Mouse (Mus musculus): ENCODE measurements around the gene Kcnj9. TPM values are rescaled to one million over a fixed set of nuclear protein-coding genes. Genes with fewer than 3 reads are reported as not detected.

The Kcnj9 gene
- polyA plus RNA-seq, 1 experiment from 2014 or later, result 2.1 TPM

DNA sequence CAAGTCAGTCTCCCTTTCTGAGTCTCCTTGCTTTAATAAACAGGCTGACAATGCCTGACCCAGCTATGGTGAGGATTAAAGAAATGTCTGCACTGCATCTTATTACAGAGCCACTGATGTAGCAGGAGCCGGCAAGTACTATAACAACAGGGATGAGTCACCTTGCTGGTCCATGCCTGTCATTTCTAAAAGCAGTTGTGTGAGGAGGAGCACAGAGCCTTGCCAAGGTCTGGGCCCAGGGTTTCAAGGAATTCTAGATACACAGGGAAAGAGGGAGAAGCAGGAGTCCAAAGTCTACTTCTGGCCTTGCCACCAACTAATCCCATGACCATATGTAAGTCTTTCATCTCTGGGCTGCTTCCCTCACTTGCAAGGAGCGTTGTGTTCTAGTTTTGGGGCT is 36.2 kb downstream of the Kcnj9 start:
- ATAC-seq (ENCODE audit: low FRiP score), result no peak
- 88% methylated on average over 2 of the region's 2 CpGs for WGBS
- Histone ChIP-seq H3K36me3 (replicated peaks; ENCODE audit: control insufficient read depth, insufficient read depth) (0 out of 2 replicates have a peak, but pooled peaks cover 3% of the 10 kb centered on the region), H3K27ac (no peak overlapping the region), H3K27me3 (ENCODE audit: control insufficient read depth, insufficient read depth, low read length) (no peaks in the 10 kb centered on the region), H3K9ac (no peak overlapping the region), H3K9me3 (ENCODE audit: control insufficient read depth, low read length) (no peaks in the 10 kb centered on the region), H3K4me2 (replicated peaks) (no peak overlapping the region), H3K4me1 (replicated peaks; ENCODE audit: control insufficient read depth, insufficient read depth, low read length) (peaks cover under 1% of the 10 kb centered on the region; the same call in 1 of the 2 replicates), H3K4me3 (replicated peaks; ENCODE audit: low read length) (no peak overlapping the region)
- DNase-seq (ENCODE audit: low spot score), result no peak

GRCm38 (mm10) chr1:172289617-172289946 is 39.5 kb downstream of the Kcnj9 start:
- ATAC-seq (ENCODE audit: low FRiP score) (no peak), DNase-seq (ENCODE audit: low spot score) (no peak)
- no peak overlapping the region for H3K4me2 ChIP-seq (replicated peaks)
- H3K9me3 ChIP-seq (ENCODE audit: control insufficient read depth, low read length), result no peaks in the 10 kb centered on the region
- 0 out of 2 replicates have a peak, but pooled peaks cover 3% of the 10 kb centered on the region for H3K36me3 ChIP-seq (replicated peaks; ENCODE audit: control insufficient read depth, insufficient read depth)
- no peak overlapping the region for H3K4me3 ChIP-seq (replicated peaks; ENCODE audit: low read length)
- no peaks in the 10 kb centered on the region; the same call in 1 of the 2 replicates for H3K4me1 ChIP-seq (replicated peaks; ENCODE audit: control insufficient read depth, insufficient read depth, low read length)
- no peak overlapping the region for H3K9ac ChIP-seq
- H3K27me3 ChIP-seq (ENCODE audit: control insufficient read depth, insufficient read depth, low read length), result no peaks in the 10 kb centered on the region
- H3K27ac ChIP-seq, result no peak overlapping the region
- 91% methylated on average over 3 of the region's 3 CpGs for WGBS

DNA sequence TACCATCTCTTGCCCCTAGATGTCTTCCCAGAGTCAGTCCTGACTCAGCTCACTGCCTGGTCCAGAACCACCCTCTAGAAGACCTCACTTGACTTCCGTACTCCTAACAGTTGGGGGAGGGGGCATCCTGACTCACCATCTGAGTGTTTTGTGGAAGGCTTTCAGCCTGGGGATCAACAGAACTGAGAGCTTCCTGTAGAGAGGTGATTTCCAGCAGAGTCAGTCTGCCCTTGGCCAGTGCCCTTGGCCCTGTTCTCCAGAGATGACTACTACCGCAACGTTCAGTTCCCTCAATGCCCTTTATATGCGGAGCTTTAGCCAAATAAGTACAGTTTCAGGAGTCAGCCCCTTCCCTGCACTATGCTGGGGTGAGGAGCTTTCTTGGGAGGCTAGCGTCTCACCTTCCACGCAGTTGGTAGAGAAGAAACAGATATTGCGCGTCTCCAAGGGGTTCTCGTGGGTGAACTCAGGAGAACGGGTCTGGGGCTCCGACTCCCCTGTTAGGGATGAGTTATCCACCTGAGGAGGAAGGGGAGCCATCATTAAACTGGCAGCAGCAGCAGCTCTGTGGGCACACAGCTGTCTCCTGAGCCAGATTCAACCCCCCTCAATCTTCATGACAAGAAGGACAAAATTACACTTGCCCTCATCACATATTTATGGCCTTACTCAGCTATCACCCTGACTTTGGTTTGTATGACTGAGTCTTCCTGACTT is 40.1 kb downstream of the Kcnj9 start:
- no peak overlapping the region for H3K4me2 ChIP-seq (replicated peaks)
- WGBS, result 92% methylated on average over 11 of the region's 11 CpGs
- H3K4me1 ChIP-seq (replicated peaks; ENCODE audit: control insufficient read depth, insufficient read depth, low read length), result no peaks in the 10 kb centered on the region
- no peak overlapping the region for H3K4me3 ChIP-seq (replicated peaks; ENCODE audit: low read length)
- H3K27me3 ChIP-seq (ENCODE audit: control insufficient read depth, insufficient read depth, low read length), result no peaks in the 10 kb centered on the region
- H3K9ac ChIP-seq, result no peak overlapping the region
- 0 out of 2 replicates have a peak, but pooled peaks cover 3% of the 10 kb centered on the region for H3K36me3 ChIP-seq (replicated peaks; ENCODE audit: control insufficient read depth, insufficient read depth)
- no peaks in the 10 kb centered on the region for H3K9me3 ChIP-seq (ENCODE audit: control insufficient read depth, low read length)
- H3K27ac ChIP-seq, result no peak overlapping the region
- no peak for DNase-seq (ENCODE audit: low spot score)
- no peak for ATAC-seq (ENCODE audit: low FRiP score)

DNA sequence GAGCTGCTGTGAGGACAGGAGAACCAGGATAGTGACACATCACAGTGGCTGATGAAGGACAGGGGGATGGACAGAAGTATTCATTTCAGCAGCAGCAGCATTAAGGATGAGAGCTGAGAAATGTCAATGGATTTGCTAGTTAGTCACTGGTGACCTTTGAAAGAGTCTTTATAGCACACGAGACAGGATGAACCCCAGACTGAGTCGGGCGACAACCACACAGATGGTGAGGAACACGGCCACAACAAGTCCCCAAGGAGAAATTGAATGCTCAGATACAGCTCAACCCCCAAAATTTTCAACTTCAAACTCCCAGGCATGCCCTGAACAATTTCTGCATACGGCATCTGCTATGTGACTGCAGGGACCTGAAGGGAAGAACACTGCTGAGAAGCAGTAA is 42.4 kb downstream of the Kcnj9 start:
- no peak overlapping the region for H3K4me2 ChIP-seq (replicated peaks)
- H3K27ac ChIP-seq, result no peak overlapping the region
- 0 out of 2 replicates have a peak, but pooled peaks cover 3% of the 10 kb centered on the region for H3K36me3 ChIP-seq (replicated peaks; ENCODE audit: control insufficient read depth, insufficient read depth)
- no peaks in the 10 kb centered on the region for H3K4me1 ChIP-seq (replicated peaks; ENCODE audit: control insufficient read depth, insufficient read depth, low read length)
- no peak overlapping the region for H3K4me3 ChIP-seq (replicated peaks; ENCODE audit: low read length)
- H3K9ac ChIP-seq, result no peak overlapping the region
- ATAC-seq (ENCODE audit: low FRiP score) (no peak), DNase-seq (ENCODE audit: low spot score) (no peak)
- 86% methylated on average over 5 of the region's 5 CpGs for WGBS
- H3K9me3 ChIP-seq (ENCODE audit: control insufficient read depth, low read length), result no peaks in the 10 kb centered on the region
- no peaks in the 10 kb centered on the region for H3K27me3 ChIP-seq (ENCODE audit: control insufficient read depth, insufficient read depth, low read length)

- Histone ChIP-seq H3K36me3 (replicated peaks; ENCODE audit: control insufficient read depth, insufficient read depth) (0 out of 2 replicates have a peak, but pooled peaks cover 3% of the 10 kb centered on the region), H3K4me3 (replicated peaks; ENCODE audit: low read length) (no peak overlapping the region), H3K9me3 (ENCODE audit: control insufficient read depth, low read length) (no peaks in the 10 kb centered on the region), H3K27me3 (ENCODE audit: control insufficient read depth, insufficient read depth, low read length) (no peaks in the 10 kb centered on the region), H3K9ac (no peak overlapping the region), H3K4me1 (replicated peaks; ENCODE audit: control insufficient read depth, insufficient read depth, low read length) (no peaks in the 10 kb centered on the region), H3K27ac (no peak overlapping the region), H3K4me2 (replicated peaks) (no peak overlapping the region)
- ATAC-seq (ENCODE audit: low FRiP score), result no peak
- 92% methylated on average over 14 of the region's 14 CpGs for WGBS
- no peak for DNase-seq (ENCODE audit: low spot score)
These were observed 44.9 kb downstream of the Kcnj9 start for GRCm38 (mm10) chr1:172284221-172284620.

GRCm38 (mm10) chr1:172283073-172283472 is 46.0 kb downstream of the Kcnj9 start:
- DNase-seq (ENCODE audit: low spot score) (no peak), ATAC-seq (ENCODE audit: low FRiP score) (no peak)
- Histone ChIP-seq H3K9ac (no peak overlapping the region), H3K4me2 (replicated peaks) (no peak overlapping the region), H3K27ac (no peak overlapping the region), H3K4me1 (replicated peaks; ENCODE audit: control insufficient read depth, insufficient read depth, low read length) (no peaks in the 10 kb centered on the region), H3K27me3 (ENCODE audit: control insufficient read depth, insufficient read depth, low read length) (no peaks in the 10 kb centered on the region), H3K9me3 (ENCODE audit: control insufficient read depth, low read length) (no peaks in the 10 kb centered on the region), H3K36me3 (replicated peaks; ENCODE audit: control insufficient read depth, insufficient read depth) (no peaks in the 10 kb centered on the region), H3K4me3 (replicated peaks; ENCODE audit: low read length) (no peak overlapping the region)
- WGBS, result 94% methylated on average over 6 of the region's 6 CpGs

DNA sequence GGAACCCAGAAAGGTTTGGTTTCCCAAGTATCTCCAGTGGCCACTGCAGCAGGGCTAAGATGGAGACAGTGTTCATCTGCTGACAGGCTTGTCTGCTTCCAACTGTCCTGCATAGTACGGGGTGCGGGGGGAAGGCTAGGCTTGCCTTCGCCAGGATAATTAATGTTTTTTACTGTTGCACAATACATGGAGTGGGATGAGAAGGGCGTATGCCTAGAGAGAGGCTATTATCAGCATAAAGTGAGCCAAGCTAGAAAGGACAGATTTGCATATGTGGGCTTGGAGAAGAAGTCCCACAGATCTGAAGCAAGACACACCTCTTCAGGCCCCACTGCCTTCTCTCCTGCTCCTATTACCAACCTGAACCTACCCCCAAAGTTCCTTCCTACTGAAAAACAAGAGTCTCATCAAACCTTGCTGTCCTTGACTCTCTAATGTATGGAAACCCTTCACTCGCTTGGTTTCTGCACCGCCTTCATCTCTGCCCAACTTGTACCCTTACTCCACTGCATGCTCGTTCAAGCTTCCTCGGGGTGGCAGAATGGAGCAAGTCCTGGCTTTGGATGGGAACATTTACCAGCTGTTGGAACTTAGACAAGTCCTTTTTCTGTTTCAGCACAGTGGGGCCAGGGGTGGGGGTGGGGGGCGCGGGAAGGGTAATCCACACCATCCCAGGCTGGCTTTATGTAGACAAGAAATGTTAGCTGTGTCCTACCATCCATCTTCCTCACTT is 47.4 kb downstream of the Kcnj9 start:
- WGBS, result 88% methylated on average over 10 of the region's 10 CpGs
- H3K9me3 ChIP-seq (ENCODE audit: control insufficient read depth, low read length), result no peaks in the 10 kb centered on the region
- no peak overlapping the region for H3K9ac ChIP-seq
- ATAC-seq (ENCODE audit: low FRiP score), result no peak
- no peak overlapping the region for H3K4me3 ChIP-seq (replicated peaks; ENCODE audit: low read length)
- H3K4me1 ChIP-seq (replicated peaks; ENCODE audit: control insufficient read depth, insufficient read depth, low read length), result no peaks in the 10 kb centered on the region
- DNase-seq (ENCODE audit: low spot score), result no peak
- H3K27me3 ChIP-seq (ENCODE audit: control insufficient read depth, insufficient read depth, low read length), result no peaks in the 10 kb centered on the region
- no peaks in the 10 kb centered on the region for H3K36me3 ChIP-seq (replicated peaks; ENCODE audit: control insufficient read depth, insufficient read depth)
- H3K27ac ChIP-seq, result no peak overlapping the region
- no peak overlapping the region for H3K4me2 ChIP-seq (replicated peaks)

DNA sequence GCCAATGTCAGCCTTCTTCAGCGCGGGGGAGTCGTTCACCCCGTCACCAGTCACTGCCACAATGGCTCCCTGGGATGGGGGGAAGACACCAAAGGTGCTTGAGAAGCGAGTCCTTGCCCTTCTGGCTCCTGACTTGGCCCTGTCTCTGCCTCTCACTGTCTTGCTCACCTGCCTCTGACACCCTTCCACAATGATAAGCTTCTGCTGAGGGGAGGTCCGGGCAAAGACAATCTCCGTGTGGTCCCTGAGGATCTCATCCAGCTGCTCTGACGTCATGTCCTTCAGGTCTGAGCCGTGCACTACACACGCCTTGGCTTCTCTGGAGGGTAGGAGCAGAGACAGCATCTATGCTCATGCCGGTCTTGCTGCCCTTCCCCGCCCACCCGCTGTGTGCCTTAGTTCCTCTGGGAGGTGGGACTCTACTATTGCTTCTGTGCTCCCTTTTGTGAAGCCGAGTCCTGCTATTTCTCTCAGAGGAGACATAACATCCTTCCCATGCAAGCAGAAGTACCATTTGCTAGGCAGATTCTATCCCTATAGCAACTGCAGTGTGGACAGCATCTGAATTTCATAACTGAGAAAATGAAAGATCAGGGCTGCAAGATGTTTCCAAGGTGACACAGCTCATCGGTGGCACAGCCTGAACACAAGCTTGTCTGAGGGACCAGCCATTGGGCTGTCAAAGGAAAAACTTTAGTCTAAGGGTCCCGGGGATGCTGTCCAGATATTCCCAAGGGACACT is 49.2 kb downstream of the Kcnj9 start:
- Histone ChIP-seq H3K4me1 (replicated peaks; ENCODE audit: control insufficient read depth, insufficient read depth, low read length) (no peaks in the 10 kb centered on the region), H3K27me3 (ENCODE audit: control insufficient read depth, insufficient read depth, low read length) (no peaks in the 10 kb centered on the region), H3K4me2 (replicated peaks) (no peak overlapping the region), H3K9ac (no peak overlapping the region), H3K4me3 (replicated peaks; ENCODE audit: low read length) (no peak overlapping the region), H3K27ac (no peak overlapping the region), H3K36me3 (replicated peaks; ENCODE audit: control insufficient read depth, insufficient read depth) (no peaks in the 10 kb centered on the region), H3K9me3 (ENCODE audit: control insufficient read depth, low read length) (no peaks in the 10 kb centered on the region)
- DNase-seq (ENCODE audit: low spot score), result no peak
- WGBS, result 70% methylated on average over 16 of the region's 16 CpGs
- no peak for ATAC-seq (ENCODE audit: low FRiP score)

GRCm38 (mm10) chr1:172278328-172278727 is 50.8 kb downstream of the Kcnj9 start:
- no peaks in the 10 kb centered on the region for H3K4me1 ChIP-seq (replicated peaks; ENCODE audit: control insufficient read depth, insufficient read depth, low read length)
- H3K4me2 ChIP-seq (replicated peaks), result no peak overlapping the region
- no peak overlapping the region for H3K4me3 ChIP-seq (replicated peaks; ENCODE audit: low read length)
- no peaks in the 10 kb centered on the region for H3K36me3 ChIP-seq (replicated peaks; ENCODE audit: control insufficient read depth, insufficient read depth)
- ATAC-seq (ENCODE audit: low FRiP score), result no peak
- no peak overlapping the region for H3K9ac ChIP-seq
- H3K9me3 ChIP-seq (ENCODE audit: control insufficient read depth, low read length), result no peaks in the 10 kb centered on the region
- 93% methylated on average over 13 of the region's 13 CpGs for WGBS
- no peak overlapping the region for H3K27ac ChIP-seq
- H3K27me3 ChIP-seq (ENCODE audit: control insufficient read depth, insufficient read depth, low read length), result no peaks in the 10 kb centered on the region
- no peak for DNase-seq (ENCODE audit: low spot score)

Measured in hindbrain, embryonic 14.5 days (tissue).